Mouse (Mus musculus) 416B (cell line): ENCODE results near the gene Bpifa2.
A peak's percentile ranks its signal among the peaks of the same experiment; 100 is the strongest.
"Not testable (repeated sequence)": the region's sequence is repeated elsewhere in the genome, so short reads cannot be mapped to it uniquely, and the experiment has no call there.

Experiments used
- DNase-seq: peaks from one replicate; pipeline ENCODE4 v3.0.0; 2011; ENCODE audit warnings: low read depth

Bpifa2 gene

GRCm38 (mm10) chr2:154007965-154008364, at the start of gene Bpifa2:
Gene Bpifa2 (plus strand): TSS chr2:154008265.
- DNase-seq = no peak

DNA sequence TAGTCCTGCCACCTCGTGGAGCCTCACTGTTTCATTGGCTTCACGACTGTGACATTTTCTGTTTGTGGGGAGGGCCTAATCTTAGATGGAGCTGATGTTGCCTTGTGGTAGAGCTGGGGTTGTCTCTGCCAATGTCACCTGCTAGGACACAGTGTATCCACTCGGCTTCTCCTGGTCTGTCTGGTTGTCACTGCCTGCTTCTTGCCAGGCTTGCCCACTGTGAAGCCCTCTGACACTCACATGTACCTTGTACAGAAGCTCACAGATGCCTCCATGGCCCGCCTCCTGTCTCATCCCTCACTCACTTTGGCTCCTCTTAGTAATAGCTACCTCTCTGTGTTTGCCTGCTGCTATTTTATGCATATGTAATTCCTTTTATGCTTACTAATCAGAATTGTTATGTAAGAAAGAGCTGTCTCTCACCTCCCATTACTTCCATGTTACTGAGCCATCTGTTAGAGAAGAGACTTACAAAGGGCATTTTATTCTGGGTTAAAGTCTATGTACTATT, 45.2 kb upstream of the Bpifa2 start:
- no peak for DNase-seq

DNA sequence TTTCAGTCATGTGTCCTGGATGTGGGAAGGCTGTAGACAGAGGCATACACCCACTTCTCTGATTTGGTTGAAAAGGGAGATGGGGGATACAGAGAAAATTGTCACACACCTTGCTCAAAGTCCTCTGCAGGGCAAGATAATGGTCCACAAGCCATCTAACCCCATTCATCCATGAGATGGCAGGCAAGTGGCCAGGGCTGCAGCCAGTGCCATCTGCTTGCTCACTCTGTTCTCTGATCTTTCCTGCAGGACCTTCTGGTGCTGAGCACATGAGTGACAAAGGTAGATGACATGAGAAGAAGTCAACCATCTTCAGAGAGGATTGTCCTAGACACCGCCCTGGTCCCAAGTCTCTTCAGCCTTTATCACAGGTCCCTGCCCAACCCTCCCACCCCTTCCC, 44.7 kb upstream of the Bpifa2 start:
- no peak for DNase-seq

- DNase-seq = no peak
Observed at GRCm38 (mm10) chr2:153970221-153970620, 37.8 kb upstream of the Bpifa2 start.

DNA sequence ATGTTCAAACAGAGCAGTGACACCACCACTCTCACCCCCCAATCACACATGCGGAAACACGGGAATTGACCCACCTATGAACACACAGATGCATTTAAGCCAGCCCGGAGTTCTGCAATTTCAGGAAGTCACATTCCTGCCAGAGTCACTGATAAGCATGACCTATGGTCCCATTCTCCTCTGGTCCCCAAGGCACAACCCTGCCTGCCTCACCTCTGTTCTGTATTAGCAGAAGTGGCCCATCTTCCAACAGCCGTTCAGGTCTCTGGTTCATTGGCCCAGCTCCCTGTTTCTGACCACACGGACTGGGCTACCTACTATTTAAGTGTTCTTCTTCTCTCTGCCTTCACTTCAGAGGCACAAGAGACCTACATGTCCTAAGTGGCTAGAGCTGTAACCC, 33.5 kb upstream of the Bpifa2 start, which contains the start of gene Bpifa6:
Bpifa6 (plus strand) TSS at position 364 of the 400 bp plus-strand sequence.
- no peak for DNase-seq

GRCm38 (mm10) chr2:153995770-153996169, 12.3 kb upstream of the Bpifa2 start:
- peak; percentile 42 for DNase-seq

DNA sequence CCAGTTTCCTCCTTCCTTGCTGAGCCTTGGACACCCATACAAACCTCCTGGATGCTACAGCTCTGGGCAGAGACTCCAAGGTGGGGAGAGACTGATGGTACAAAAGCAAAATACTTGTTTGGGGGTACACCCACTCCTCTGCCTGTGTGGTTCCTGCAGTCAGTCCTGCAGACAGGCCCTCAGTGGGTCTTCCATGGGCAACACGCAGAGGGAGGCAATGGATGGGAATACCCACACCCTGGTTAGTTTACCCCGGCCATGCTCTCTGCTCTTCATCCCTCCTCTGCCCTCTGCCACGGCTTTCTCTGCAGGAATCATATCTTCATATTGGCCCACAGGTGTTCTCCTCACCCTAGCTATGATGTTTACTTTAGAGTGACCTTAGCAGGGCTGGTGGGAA, 7.6 kb upstream of the Bpifa2 start:
- no peak for DNase-seq

- DNase-seq = no peak
Observed at GRCm38 (mm10) chr2:154001056-154001455, 7.0 kb upstream of the Bpifa2 start.

- DNase-seq = no peak
Observed at GRCm38 (mm10) chr2:154004456-154004855, 3.6 kb upstream of the Bpifa2 start.

DNA sequence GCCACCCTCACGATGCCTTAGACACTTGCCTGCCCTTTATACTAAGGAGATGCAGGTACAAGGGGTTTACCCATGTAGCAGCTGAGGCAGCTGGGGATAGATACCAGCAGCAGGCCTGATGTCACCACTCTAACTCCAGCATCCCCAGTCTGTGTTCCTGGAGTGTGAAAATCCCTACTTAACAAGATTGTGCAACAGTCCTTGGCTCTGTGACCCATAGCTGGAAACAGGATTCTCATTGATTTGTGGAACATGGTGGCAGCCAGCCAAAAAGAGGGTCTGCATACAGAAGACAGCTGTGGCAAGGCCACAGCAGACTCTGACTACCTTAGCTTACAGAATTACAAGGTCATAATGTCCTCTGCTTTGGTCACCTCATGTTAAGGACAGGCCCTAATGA, 3.0 kb upstream of the Bpifa2 start:
- no peak for DNase-seq

GRCm38 (mm10) chr2:154005734-154006133, 2.3 kb upstream of the Bpifa2 start:
- DNase-seq = no peak

DNA sequence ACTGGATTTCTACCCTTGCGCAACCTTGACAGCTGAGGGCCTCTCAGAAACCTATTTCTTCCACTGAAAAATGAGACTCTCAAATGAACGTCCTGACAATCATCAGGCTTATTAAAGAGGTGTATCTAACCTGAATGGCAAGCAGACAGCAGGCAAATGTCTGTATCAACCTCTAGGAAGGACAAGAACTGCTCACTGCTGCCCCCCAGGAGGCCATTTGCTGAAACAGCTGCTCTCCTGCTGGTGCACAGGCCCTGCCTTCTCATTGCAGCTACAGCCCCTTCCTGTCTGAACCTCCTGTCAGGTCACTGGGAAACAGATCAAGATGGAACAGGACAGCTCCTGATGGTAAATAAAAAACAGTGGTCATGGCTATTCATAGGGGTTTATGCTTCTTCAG, 1.7 kb upstream of the Bpifa2 start:
- peak; percentile 3 for DNase-seq

DNA sequence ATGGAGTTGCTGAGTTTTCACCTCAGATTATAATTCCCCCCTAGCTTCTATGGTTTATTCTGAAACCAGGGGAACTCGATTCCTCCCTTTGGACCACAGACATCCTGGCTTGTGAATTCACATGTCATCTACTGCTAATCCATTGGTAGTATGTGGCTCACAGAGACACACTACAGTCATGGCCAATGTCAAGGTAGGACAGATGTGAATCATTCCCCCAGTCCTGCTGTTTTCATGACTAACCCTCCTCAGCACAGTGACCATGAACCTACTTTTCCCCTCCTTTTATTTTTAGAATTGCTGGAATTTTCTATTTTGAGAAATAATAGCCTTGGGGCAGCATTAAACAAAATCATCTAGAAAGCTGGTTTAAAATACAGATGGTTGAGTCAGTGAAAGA, 684 bp upstream of the Bpifa2 start:
- DNase-seq = no peak

DNA sequence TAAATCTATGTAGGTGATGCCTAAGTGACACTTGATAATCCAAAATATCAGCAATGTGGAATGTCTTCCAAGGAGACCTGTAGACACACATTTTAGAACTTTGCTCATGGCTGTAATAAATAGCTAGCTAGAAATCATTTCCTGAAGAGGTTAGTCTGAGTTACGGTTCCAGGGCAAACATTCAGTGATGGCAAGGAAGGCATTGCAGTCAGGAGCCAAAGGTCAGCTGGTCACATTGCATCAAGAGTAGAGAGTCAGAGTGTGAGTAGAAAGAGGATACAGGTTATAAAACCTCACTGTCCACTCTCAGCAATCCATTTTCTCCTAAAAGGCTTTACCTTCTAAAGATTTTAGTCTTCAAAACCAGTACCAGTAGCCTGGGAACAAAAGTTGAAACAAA, 9.9 kb downstream of the Bpifa2 start:
- no peak for DNase-seq

GRCm38 (mm10) chr2:154024676-154025075, 16.6 kb downstream of the Bpifa2 start:
- not testable (repeated sequence) for DNase-seq

DNA sequence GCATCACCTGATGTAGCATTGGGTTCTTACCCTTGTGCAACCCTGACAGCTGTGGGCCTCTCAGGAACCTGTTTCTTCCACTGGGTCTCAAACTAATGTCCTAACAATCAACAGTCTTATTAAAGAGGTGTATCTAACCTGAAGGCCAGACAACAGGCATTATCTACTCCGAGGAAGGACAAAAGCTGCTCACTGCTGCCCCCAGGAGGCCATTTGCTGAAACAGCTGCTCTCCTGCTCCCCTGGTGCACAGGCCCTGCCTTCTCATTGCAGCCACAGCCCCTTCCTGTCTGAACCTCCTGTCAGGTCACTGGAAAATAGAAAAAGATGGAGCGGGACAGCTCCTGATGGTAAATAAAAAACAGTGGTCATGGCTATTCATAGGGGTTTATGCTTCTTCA, 30.9 kb downstream of the Bpifa2 start:
- DNase-seq = peak; percentile 27

- DNase-seq = peak; percentile 24
Observed at GRCm38 (mm10) chr2:154044743-154045142, 36.7 kb downstream of the Bpifa2 start.

DNA sequence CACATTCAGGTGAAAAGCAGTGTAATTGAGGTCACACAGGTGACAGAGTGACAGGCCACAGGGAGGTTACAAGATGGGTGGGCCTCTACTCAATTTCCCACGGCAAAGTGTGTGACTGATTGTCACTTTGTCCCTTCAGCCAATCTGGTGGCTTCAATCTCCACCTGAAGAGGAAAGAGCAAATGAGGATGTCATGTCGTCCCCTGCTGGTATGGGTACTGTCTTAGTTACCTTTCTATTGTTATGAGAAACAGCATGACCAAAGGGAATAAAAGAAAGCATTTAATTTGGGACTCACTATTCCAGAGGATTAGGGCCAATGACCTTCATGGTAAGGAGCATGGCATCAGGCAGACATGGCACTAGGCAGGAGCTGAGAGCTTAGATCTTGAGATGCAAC, 50.6 kb downstream of the Bpifa2 start:
- DNase-seq = no peak
